Mouse (Mus musculus) left cerebral cortex, adult 9 months (tissue): ENCODE results near the gene Gramd1c.

Experiments used
- DNase-seq, 2 experiments: peaks; one replicate each; pipeline ENCODE4 v3.0.0; 2022; ENCODE audit warnings: low spot score in 2 of 2

Gramd1c gene

GRCm38 (mm10) chr16:44018986-44019548, 44.1 kb downstream of the Gramd1c start:
- DNase-seq = no peak

- no peak for DNase-seq
Measured at GRCm38 (mm10) chr16:44018372-44018771, 44.8 kb downstream of the Gramd1c start.

GRCm38 (mm10) chr16:44017707-44018106, 45.4 kb downstream of the Gramd1c start:
- DNase-seq = no peak

- no peak for DNase-seq
Measured at GRCm38 (mm10) chr16:44016164-44016563, 47.0 kb downstream of the Gramd1c start.

- DNase-seq = no peak
Measured at GRCm38 (mm10) chr16:44015416-44016158, 47.6 kb downstream of the Gramd1c start.

- no peak for DNase-seq
Measured at GRCm38 (mm10) chr16:44011010-44011409, 52.1 kb downstream of the Gramd1c start.

- DNase-seq = no peak
Measured at GRCm38 (mm10) chr16:44002086-44002485, 61.1 kb downstream of the Gramd1c start.

- no peak for DNase-seq
Measured at GRCm38 (mm10) chr16:43999541-43999940, 63.6 kb downstream of the Gramd1c start.

GRCm38 (mm10) chr16:43999111-43999510, 64.0 kb downstream of the Gramd1c start:
- no peak for DNase-seq

GRCm38 (mm10) chr16:43994623-43995022, 68.5 kb downstream of the Gramd1c start:
- no peak for DNase-seq

GRCm38 (mm10) chr16:43986299-43986698, 76.8 kb downstream of the Gramd1c start:
- no peak for DNase-seq

- DNase-seq = no peak
Measured at GRCm38 (mm10) chr16:43980110-43980609, 83.0 kb downstream of the Gramd1c start.

- no peak for DNase-seq
Measured at GRCm38 (mm10) chr16:43979328-43980109, 83.6 kb downstream of the Gramd1c start, which contains the start of gene Zdhhc23. Gene Zdhhc23, minus strand, starts transcription at chr16:43979791.

- no peak for DNase-seq
Measured at GRCm38 (mm10) chr16:43979010-43979327, 84.2 kb downstream of the Gramd1c start.

- no peak for DNase-seq
Measured at GRCm38 (mm10) chr16:43973606-43974220, 89.4 kb downstream of the Gramd1c start.

- no peak for DNase-seq
Measured at GRCm38 (mm10) chr16:43973147-43973546, 90.0 kb downstream of the Gramd1c start.

GRCm38 (mm10) chr16:43972391-43972790, 90.8 kb downstream of the Gramd1c start:
- DNase-seq = no peak

GRCm38 (mm10) chr16:43971741-43972140, 91.4 kb downstream of the Gramd1c start:
- DNase-seq = no peak

- DNase-seq = no peak
Measured at GRCm38 (mm10) chr16:43971189-43971588, 92.0 kb downstream of the Gramd1c start.

GRCm38 (mm10) chr16:43970426-43970825, 92.7 kb downstream of the Gramd1c start:
- DNase-seq = no peak

GRCm38 (mm10) chr16:43965781-43966389, 97.3 kb downstream of the Gramd1c start:
- DNase-seq = no peak

- no peak for DNase-seq
Measured at GRCm38 (mm10) chr16:43963780-43964179, 99.4 kb downstream of the Gramd1c start.
